Mouse (Mus musculus) heart, postnatal 0 days (tissue): ENCODE measurements around the gene Polr1d. TPM values are rescaled to one million over a fixed set of nuclear protein-coding genes. Genes with fewer than 3 reads are reported as not detected.
A peak's percentile ranks its signal among the peaks of the same experiment; 100 is the strongest.

Source experiments
- ATAC-seq: fragments of 200-750 bp; cut with Nextera tagmentation; 2 replicates; pipeline ENCODE4 v1.8.0; 2017; ENCODE audit warnings: low read depth, moderate number of reproducible peaks, moderate library complexity; ENCODE audit not compliant: insufficient read depth
- DNase-seq: peaks from one replicate; pipeline ENCODE4 v3.0.0-alpha.2; 2016; ENCODE audit warnings: low spot score
- H3K27ac ChIP-seq: fragments of 300-500 bp; sonication (generic); 2 replicates; pipeline ENCODE4 v1.5.1; 2014; ENCODE audit warnings: low read depth, mild to moderate bottlenecking
- H3K27me3 ChIP-seq: fragments of 300-500 bp; sonication (generic); 2 replicates; pipeline ENCODE4 v1.6.1; 2014; ENCODE audit warnings: low read length, mixed read lengths; ENCODE audit not compliant: control insufficient read depth, insufficient read depth
- H3K36me3 ChIP-seq: fragments of 300-500 bp; sonication (generic); replicated peaks from 2 replicates; pipeline ENCODE4 v1.6.1; 2014; ENCODE audit warnings: low read length, mixed read lengths; ENCODE audit not compliant: control insufficient read depth, insufficient read depth
- H3K4me1 ChIP-seq: fragments of 300-500 bp; sonication (generic); 2 replicates; pipeline ENCODE4 v1.6.1; 2014; ENCODE audit warnings: antibody characterized with exemption; ENCODE audit not compliant: control insufficient read depth, insufficient read depth
- H3K4me2 ChIP-seq: fragments of 300-500 bp; sonication (generic); 2 replicates; pipeline ENCODE4 v1.6.1; 2014; ENCODE audit warnings: low read depth, mild to moderate bottlenecking, low read length, moderate library complexity
- H3K4me3 ChIP-seq: fragments of 300-500 bp; sonication (generic); 2 replicates; pipeline ENCODE4 v1.5.1; 2014; ENCODE audit warnings: low read depth, low read length
- H3K9ac ChIP-seq: fragments of 300-500 bp; sonication (generic); replicated peaks from 2 replicates; pipeline ENCODE4 v1.6.1; 2014; ENCODE audit warnings: low read depth, low read length, mixed read lengths
- H3K9me3 ChIP-seq: fragments of 300-500 bp; sonication (generic); replicated peaks from 2 replicates; pipeline ENCODE4 v1.6.1; 2016; ENCODE audit warnings: low read length; ENCODE audit not compliant: control insufficient read depth
- CTCF ChIP-seq: IDR thresholded peaks from 2 replicates; pipeline ENCODE4 v1.5.1; 2016; ENCODE audit warnings: antibody characterized with exemption, control low read depth, low read depth
- EP300 ChIP-seq: IDR thresholded peaks from 2 replicates; pipeline ENCODE4 v1.6.1; 2016; ENCODE audit warnings: antibody characterized with exemption, low read depth
- WGBS: fragments of 180-500 bp; shearing (Covaris S2); extraction: QIAGEN DNeasy Blood & Tissue Kit; methylation state at CpG from one replicate; pipeline ENCODE4 v1.1.7; 2014; 5-methylcytosine and 5-hydroxymethylcytosine counted together
- polyA plus RNA-seq: library from polyadenylated mRNA; unstranded; fragments of >200 nt; fragmentation: Nextera tagmentation; extraction: Ambion mirVana; gene quantifications from 2 replicates; pipeline ENCODE4 v1.2.1, GENCODE M21; 2015
- total RNA-seq: library from RNA; depleted of rRNA; stranded (reverse); fragments of >200 nt; gene quantifications from 2 replicates; pipeline ENCODE4 v1.2.3, GENCODE M21; 2014; ENCODE audit warnings: low replicate concordance

The Polr1d gene
- total and polyA plus RNA-seq, 2 experiments from 2014 or later, result 53.8 to 85.0 TPM

DNA sequence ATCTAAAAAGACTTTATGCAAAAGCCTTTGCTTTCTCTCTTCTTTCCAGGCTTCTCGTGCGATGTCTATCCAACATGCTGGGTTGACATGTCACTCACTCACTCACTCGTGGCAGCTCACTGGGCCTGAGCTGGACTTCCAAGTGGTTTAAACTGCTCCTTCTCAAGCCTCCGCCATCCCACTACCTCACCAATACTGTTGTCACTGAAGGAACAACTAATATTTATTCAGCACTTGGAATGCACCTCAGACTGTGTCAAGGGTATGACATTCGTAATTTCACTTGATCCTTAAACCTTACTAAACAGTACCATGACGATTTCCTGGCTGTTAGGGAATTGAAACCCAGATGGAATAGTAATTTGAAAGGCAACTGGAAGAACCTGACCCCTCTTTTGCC lies 3.0 kb upstream of the Polr1d start:
- Histone ChIP-seq H3K4me2 (no peak overlapping the region), H3K9me3 (no peaks in the 10 kb centered on the region), H3K36me3 (no peaks in the 10 kb centered on the region), H3K9ac (no peak overlapping the region), H3K4me3 (no peak overlapping the region), H3K27me3 (no peaks in the 10 kb centered on the region), H3K4me1 (peaks cover 47% of the 10 kb centered on the region), H3K27ac (no peak overlapping the region)
- TF ChIP-seq EP300, result no peak
- no peak for TF ChIP-seq CTCF
- DNase-seq (no peak), ATAC-seq (no peak)
- WGBS, result 77% methylated on average over 6 of the region's 6 CpGs

DNA sequence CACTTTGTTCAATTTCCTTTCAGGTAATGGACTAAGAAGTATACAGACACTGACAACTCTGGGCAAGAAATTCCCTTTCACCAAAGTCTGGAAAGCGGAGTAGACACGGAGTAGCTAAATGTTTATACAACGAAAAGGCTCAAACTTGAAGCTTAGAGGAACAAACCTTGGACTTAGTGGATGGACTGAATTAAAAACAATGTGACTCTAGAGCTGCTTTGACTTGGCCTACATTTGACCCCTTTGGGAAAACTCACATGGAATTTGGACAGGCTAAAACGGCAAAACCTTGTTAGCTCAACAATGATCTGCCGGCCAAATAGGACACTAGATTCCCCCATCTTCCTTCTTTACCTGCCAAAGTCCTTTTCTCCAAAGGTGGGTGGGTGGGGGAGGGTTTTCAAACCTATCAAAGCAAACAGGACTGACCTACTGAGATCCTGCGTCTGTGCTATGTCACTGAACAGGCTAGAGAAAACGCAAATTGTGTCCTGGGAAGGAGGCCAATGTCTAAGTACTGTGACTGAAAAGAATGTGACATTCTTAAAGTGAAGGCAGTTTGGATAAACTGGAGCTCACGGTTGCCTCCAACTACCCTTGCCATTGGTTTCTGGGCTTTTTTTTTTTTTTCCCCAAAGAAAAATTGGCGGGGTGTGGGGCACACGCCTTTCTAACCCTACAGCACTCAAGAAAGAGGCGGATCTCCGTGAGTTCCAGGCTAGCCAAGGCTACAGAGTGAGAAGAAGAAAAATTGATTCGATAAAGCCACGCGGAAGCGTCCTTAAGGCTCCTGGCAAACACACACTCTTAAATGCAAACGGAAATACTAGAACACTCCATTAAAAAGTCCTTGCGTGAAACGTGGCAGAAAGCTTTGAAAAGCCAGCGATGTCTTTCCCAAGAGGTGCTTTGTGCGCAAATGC lies 1.5 kb upstream of the Polr1d start:
- Histone ChIP-seq H3K9ac (peak overlapping the region; percentile 91), H3K27me3 (no peaks in the 10 kb centered on the region), H3K4me1 (peaks cover 41% of the 10 kb centered on the region), H3K27ac (peak overlapping the region; percentile 98), H3K4me3 (peak overlapping the region; percentile 93), H3K9me3 (no peaks in the 10 kb centered on the region), H3K36me3 (peaks cover 8% of the 10 kb centered on the region; the same call in 1 of the 2 replicates), H3K4me2 (peak overlapping the region; percentile 93)
- DNase-seq (peak; percentile 76), ATAC-seq (peak; percentile 16; the same call in 1 of the 2 replicates)
- WGBS, result 10% methylated on average over 21 of the region's 21 CpGs
- no peak for TF ChIP-seq CTCF
- TF ChIP-seq EP300, result peak; percentile 45; the same call in 1 of the 2 replicates

- TF ChIP-seq EP300 (0 out of 2 replicates have a peak, but pooled peaks have one; percentile 42), CTCF (peak; percentile 74)
- Histone ChIP-seq H3K27me3 (no peaks in the 10 kb centered on the region), H3K36me3 (peaks cover 10% of the 10 kb centered on the region; the same call in 1 of the 2 replicates), H3K9me3 (no peaks in the 10 kb centered on the region), H3K9ac (peak within 1 kb of the TSS; percentile 91), H3K4me1 (peaks cover 33% of the 10 kb centered on the region), H3K27ac (peak within 1 kb of the TSS; percentile 98), H3K4me3 (peak within 1 kb of the TSS; percentile 93), H3K4me2 (peak within 1 kb of the TSS; percentile 93)
- ATAC-seq (peak; percentile 98), DNase-seq (peak; percentile 98)
- under 1% methylated on average over 65 of the region's 65 CpGs for WGBS
Observed at GRCm38 (mm10) chr5:147076026-147076798, 638 bp upstream of the Polr1d start, which contains the start of gene Lnx2. Lnx2 (minus strand) TSS chr5:147076586.

DNA sequence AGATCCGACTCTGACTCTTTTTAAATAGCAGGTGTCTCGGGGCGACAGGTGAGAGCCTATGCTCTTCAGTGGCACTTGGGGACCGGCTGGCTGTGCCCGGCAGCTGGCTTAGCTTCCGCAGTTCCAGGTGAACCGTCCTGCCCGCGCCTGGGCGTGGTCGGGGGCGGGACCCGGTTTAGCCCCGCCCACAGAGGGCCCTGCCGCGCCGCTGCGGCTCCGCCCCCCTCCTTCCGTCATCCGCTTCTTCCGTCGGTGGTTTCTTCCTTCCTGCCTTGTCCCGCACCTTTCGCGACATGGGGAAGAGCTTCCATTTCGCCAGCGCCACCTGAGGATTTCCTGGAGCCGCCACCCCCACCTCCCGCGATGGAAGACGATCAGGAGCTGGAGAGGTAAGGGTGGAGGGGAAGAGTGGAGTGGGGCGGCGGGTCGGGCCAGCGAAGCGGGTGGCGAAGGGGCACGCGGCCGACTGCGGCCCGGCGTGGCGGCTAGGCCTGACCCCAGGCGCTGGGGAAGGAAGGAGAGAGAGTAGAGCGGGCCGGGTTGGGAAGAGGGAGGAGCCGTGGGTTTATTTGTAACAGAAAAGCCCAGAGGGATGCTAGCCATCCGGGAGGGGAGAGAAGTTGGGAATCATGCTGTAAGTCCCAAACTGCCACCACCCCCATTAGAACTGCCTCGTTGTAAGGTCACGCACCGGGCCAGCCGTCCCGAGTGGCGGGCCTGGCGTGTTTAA lies 620 bp downstream of the Polr1d start:
- Histone ChIP-seq H3K4me3 (peak overlapping the region; percentile 93), H3K4me1 (peaks cover 23% of the 10 kb centered on the region), H3K27ac (peak overlapping the region; percentile 98), H3K9ac (peak overlapping the region; percentile 84), H3K4me2 (peak overlapping the region; percentile 93), H3K27me3 (no peaks in the 10 kb centered on the region), H3K36me3 (peaks cover 14% of the 10 kb centered on the region; the same call in 1 of the 2 replicates), H3K9me3 (no peaks in the 10 kb centered on the region)
- ATAC-seq (peak; percentile 71), DNase-seq (peak; percentile 88)
- WGBS, result 1% methylated on average over 53 of the region's 57 CpGs
- TF ChIP-seq CTCF (no peak), EP300 (no peak)
